Comparison of ENCODE assay signal across 8 mouse cellular contexts in the genomic region with DNA sequence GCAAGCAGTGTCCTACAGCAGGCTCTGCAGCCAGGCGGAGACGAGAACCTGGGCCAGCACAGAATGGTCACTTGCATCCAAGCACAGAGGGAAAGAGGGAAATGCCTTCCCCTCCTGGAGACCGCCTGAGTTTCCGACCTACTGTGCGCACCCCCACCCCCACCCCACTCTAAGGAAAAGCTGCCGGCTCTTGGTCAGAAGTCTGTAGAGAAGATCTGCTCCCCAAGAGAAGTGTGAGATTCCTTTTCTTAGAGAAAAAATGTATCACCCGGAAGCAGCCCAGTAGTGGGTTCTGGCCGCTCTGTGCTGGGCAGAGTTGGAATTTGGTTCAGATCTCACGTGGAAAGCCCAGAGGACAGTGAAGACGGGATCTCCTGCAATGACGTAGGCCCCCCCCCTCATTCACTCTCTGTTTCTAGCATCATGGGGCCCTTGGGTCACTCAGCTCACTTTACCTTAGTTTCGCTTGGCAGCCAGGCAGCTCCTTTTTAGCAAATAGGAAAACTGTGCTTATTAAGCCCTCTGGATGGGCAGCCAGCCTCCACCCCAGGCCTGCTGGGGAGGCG.
DNase-seq lines count a peak whose midpoint lies in the region; ATAC-seq and TF ChIP-seq lines count a peak whose summit lies in the region.

No protein-coding gene starts in this region.

- H3K9me3 ChIP-seq in limb, embryonic 15.5 days, result no peaks in the 10 kb centered on the region
- H3K9me3 ChIP-seq in stomach, embryonic 16.5 days (replicated peaks; ENCODE audit: control insufficient read depth, low read length), result no peaks in the 10 kb centered on the region

- peak overlapping the region; percentile 90 for H3K27ac ChIP-seq in spleen, adult 2 months (ENCODE audit: insufficient read depth, low read length)
- peak overlapping the region; percentile 91 for H3K27ac ChIP-seq in limb, embryonic 15.5 days
- peak overlapping the region; percentile 90 for H3K27ac ChIP-seq in stomach, embryonic 16.5 days (ENCODE audit: low read length)

- peaks cover 54% of the 10 kb centered on the region for H3K4me1 ChIP-seq in spleen, adult 2 months (ENCODE audit: control insufficient read depth, insufficient read depth, insufficient read length)
- peaks cover 69% of the 10 kb centered on the region for H3K4me1 ChIP-seq in limb, embryonic 15.5 days
- H3K4me1 ChIP-seq in stomach, embryonic 16.5 days (ENCODE audit: control insufficient read depth, insufficient read depth, low read length), result peaks cover 69% of the 10 kb centered on the region

- peak overlapping the region; percentile 70 for H3K4me3 ChIP-seq in spleen, adult 2 months (ENCODE audit: extremely low read depth, insufficient read depth, insufficient read length)
- H3K4me3 ChIP-seq in limb, embryonic 15.5 days, result peak overlapping the region; percentile 53
- H3K4me3 ChIP-seq in stomach, embryonic 16.5 days (replicated peaks; ENCODE audit: low read length), result peak overlapping the region; percentile 60

- peak; percentile 51 for DNase-seq in embryo, embryonic 10 days (ENCODE audit: low spot score)
- DNase-seq in embryo, embryonic 11 days, result no peak
- no peak for DNase-seq in spleen, adult 2 months (ENCODE audit: low read depth in 1 of 2, low spot score in 2 of 2)
- DNase-seq in spleen, postnatal 14 days (ENCODE audit: low spot score in 2 of 2), result no peak
- DNase-seq in cerebellum, postnatal 10 days, result no peak
- DNase-seq in spleen, postnatal 36 days (ENCODE audit: low spot score in 2 of 2), result no peak

- no peak for TF ChIP-seq CTCF in spleen, adult 2 months (IDR thresholded peaks at IDR 0.05; ENCODE audit: extremely low read depth, insufficient read depth, insufficient read length, insufficient replicate concordance)

- peak overlapping the region; percentile 62; the same call in 1 of the 2 replicates for H3K9ac ChIP-seq in limb, embryonic 15.5 days
- H3K9ac ChIP-seq in stomach, embryonic 16.5 days (ENCODE audit: low read length), result peak overlapping the region; percentile 84

- WGBS in spleen, adult 2 months, result 33% methylated on average over 13 of the region's 13 CpGs
- WGBS in limb, embryonic 15.5 days, result 22% methylated on average over 13 of the region's 13 CpGs
- 32% methylated on average over 13 of the region's 13 CpGs for WGBS in stomach, embryonic 16.5 days

- H3K4me2 ChIP-seq in limb, embryonic 15.5 days, result peak overlapping the region; percentile 89
- peak overlapping the region; percentile 89 for H3K4me2 ChIP-seq in stomach, embryonic 16.5 days (ENCODE audit: low read depth, low read length)

- H3K36me3 ChIP-seq in spleen, adult 2 months (ENCODE audit: control insufficient read depth, insufficient read depth, low read length), result no peaks in the 10 kb centered on the region
- 0 out of 2 replicates have a peak, but pooled peaks cover 3% of the 10 kb centered on the region for H3K36me3 ChIP-seq in limb, embryonic 15.5 days
- H3K36me3 ChIP-seq in stomach, embryonic 16.5 days (ENCODE audit: control insufficient read depth, insufficient read depth, low read length), result no peaks in the 10 kb centered on the region

- TF ChIP-seq POLR2A in spleen, adult 2 months (IDR thresholded peaks at IDR 0.05; ENCODE audit: low read depth, low read length), result no peak

- ATAC-seq in limb, embryonic 15.5 days (ENCODE audit: insufficient number of reproducible peaks, low FRiP score, low TSS enrichment, low read depth), result no peak
- no peak for ATAC-seq in stomach, embryonic 16.5 days (ENCODE audit: insufficient read depth, low FRiP score)

- H3K27me3 ChIP-seq in spleen, adult 2 months (ENCODE audit: control insufficient read depth, insufficient read depth, low read length), result no peaks in the 10 kb centered on the region
- H3K27me3 ChIP-seq in limb, embryonic 15.5 days, result no peaks in the 10 kb centered on the region
- no peaks in the 10 kb centered on the region for H3K27me3 ChIP-seq in stomach, embryonic 16.5 days (ENCODE audit: control insufficient read depth, insufficient read depth, low read length)
